Mouse (Mus musculus) G1E (cell line): ENCODE measurements around the gene Rbms1. TPM values are rescaled to one million over a fixed set of nuclear protein-coding genes. Genes with fewer than 3 reads are reported as not detected.
"Not testable (repeated sequence)": the region's sequence is repeated elsewhere in the genome, so short reads cannot be mapped to it uniquely, and the experiment has no call there.

Experiments used
- ATAC-seq: 2 replicates; pipeline ENCODE4 v1.8.0; 2016; ENCODE audit warnings: mild to moderate bottlenecking; ENCODE audit not compliant: insufficient number of reproducible peaks, poor library complexity, low FRiP score, severe bottlenecking; ENCODE audit errors: extremely low read depth
- DNase-seq: peaks from one replicate; pipeline ENCODE4 v3.0.0; 2012; ENCODE audit warnings: low spot score
- H3K27me3 ChIP-seq: 2 replicates; pipeline ENCODE4 v1.6.1; 2012; ENCODE audit warnings: mild to moderate bottlenecking, low read length, inconsistent platforms; ENCODE audit not compliant: insufficient read depth
- H3K36me3 ChIP-seq: replicated peaks from 2 replicates; pipeline ENCODE3; 2012; ENCODE audit warnings: mild to moderate bottlenecking, inconsistent platforms
- H3K4me1 ChIP-seq: 2 replicates; pipeline ENCODE4 v1.6.1; 2012; ENCODE audit warnings: low read depth, low read length, inconsistent platforms, mixed read lengths; ENCODE audit not compliant: insufficient read depth
- H3K4me3 ChIP-seq: 2 replicates; pipeline ENCODE4 v1.5.1; 2012; ENCODE audit warnings: low read depth, mild to moderate bottlenecking, inconsistent platforms, low read length, moderate library complexity, mixed read lengths
- H3K9me3 ChIP-seq: replicated peaks from 2 replicates; pipeline ENCODE4 v1.6.1; 2012; ENCODE audit warnings: inconsistent platforms
- CTCF ChIP-seq: IDR thresholded peaks from 2 replicates; pipeline ENCODE4 v1.5.1; 2012; ENCODE audit warnings: low read depth, low read length, inconsistent platforms, mixed read lengths
- GATA1 ChIP-seq: IDR thresholded peaks from 2 replicates; pipeline ENCODE4 v1.6.1; 2012; ENCODE audit warnings: borderline replicate concordance, low read length, inconsistent platforms, mixed read lengths
- GATA2 ChIP-seq: IDR thresholded peaks from 2 replicates; pipeline ENCODE4 v1.6.1; 2012; ENCODE audit warnings: low read depth, low read length, inconsistent platforms, borderline replicate concordance
- POLR2AphosphoS5 ChIP-seq: IDR thresholded peaks from 2 replicates; pipeline ENCODE4 v1.6.1; 2012; ENCODE audit warnings: low read depth, low read length, inconsistent platforms; ENCODE audit not compliant: insufficient replicate concordance
- TAL1 ChIP-seq: conservative IDR thresholded peaks from 2 replicates; pipeline ENCODE4 v1.6.1; 2012; ENCODE audit warnings: low read depth, low read length, inconsistent platforms, mixed read lengths
- polyA plus RNA-seq: library from polyadenylated mRNA; stranded (reverse); fragments of >175 nt; gene quantifications from 2 replicates; pipeline ENCODE4 v1.2.3, GENCODE M21; 2012
- total RNA-seq, 2 experiments: library from RNA; stranded (forward) in 1 of 2; stranded (reverse) in 1 of 2; fragments of 200-1000 nt in 1 of 2; fragments of >200 nt in 1 of 2; fragmentation: Nextera tagmentation in 1 of 2; gene quantifications; 2 replicates each; pipeline ENCODE4 v1.2.3; 2014 to 2017

The Rbms1 gene
- total and polyA plus RNA-seq, 3 experiments = 61.7 to 109 (median 99.6) TPM

- Histone ChIP-seq H3K4me1 (peaks cover 95% of the 10 kb centered on the region), H3K36me3 (peaks cover 35% of the 10 kb centered on the region), H3K9me3 (no peaks in the 10 kb centered on the region), H3K4me3 (no peak overlapping the region), H3K27me3 (no peaks in the 10 kb centered on the region)
- ATAC-seq (no peak), DNase-seq (no peak)
- TF ChIP-seq GATA1 (no peak), POLR2AphosphoS5 (no peak), TAL1 (no peak), CTCF (no peak), GATA2 (no peak)
These were observed 122.1 kb downstream of the Rbms1 start for GRCm38 (mm10) chr2:60840922-60841321.

GRCm38 (mm10) chr2:60839498-60839897 is 123.5 kb downstream of the Rbms1 start:
- Histone ChIP-seq H3K4me1 (peaks cover 87% of the 10 kb centered on the region), H3K4me3 (no peak overlapping the region; the same call in 1 of the 2 replicates), H3K27me3 (no peaks in the 10 kb centered on the region), H3K9me3 (no peaks in the 10 kb centered on the region), H3K36me3 (peaks cover 41% of the 10 kb centered on the region)
- no peak for TF ChIP-seq GATA2
- peak; percentile 81 for TF ChIP-seq TAL1
- DNase-seq (no peak), ATAC-seq (peak; percentile 61)

GRCm38 (mm10) chr2:60838856-60839255 is 124.1 kb downstream of the Rbms1 start:
- H3K27me3 ChIP-seq = no peaks in the 10 kb centered on the region
- TF ChIP-seq POLR2AphosphoS5 (no peak), CTCF (no peak), GATA2 (no peak), GATA1 (no peak), TAL1 (no peak)
- H3K36me3 ChIP-seq = peaks cover 45% of the 10 kb centered on the region
- no peaks in the 10 kb centered on the region for H3K9me3 ChIP-seq
- H3K4me1 ChIP-seq = peaks cover 82% of the 10 kb centered on the region
- no peak overlapping the region; the same call in 1 of the 2 replicates for H3K4me3 ChIP-seq
- ATAC-seq = no peak
- no peak for DNase-seq

GRCm38 (mm10) chr2:60837616-60838015 is 125.4 kb downstream of the Rbms1 start:
- DNase-seq (no peak), ATAC-seq (no peak)
- TF ChIP-seq GATA2 (no peak), GATA1 (no peak)
- H3K4me3 ChIP-seq = no peak overlapping the region
- H3K27me3 ChIP-seq = no peaks in the 10 kb centered on the region
- H3K36me3 ChIP-seq = peaks cover 56% of the 10 kb centered on the region
- H3K4me1 ChIP-seq = peaks cover 76% of the 10 kb centered on the region
- H3K9me3 ChIP-seq = no peaks in the 10 kb centered on the region

GRCm38 (mm10) chr2:60836237-60836636 is 126.8 kb downstream of the Rbms1 start:
- no peak for ATAC-seq
- Histone ChIP-seq H3K36me3 (peaks cover 59% of the 10 kb centered on the region), H3K27me3 (no peaks in the 10 kb centered on the region)

GRCm38 (mm10) chr2:60834293-60834692 is 128.7 kb downstream of the Rbms1 start:
- Histone ChIP-seq H3K4me1 (peaks cover 60% of the 10 kb centered on the region), H3K36me3 (peaks cover 63% of the 10 kb centered on the region), H3K4me3 (no peak overlapping the region), H3K9me3 (no peaks in the 10 kb centered on the region), H3K27me3 (no peaks in the 10 kb centered on the region)
- DNase-seq (no peak), ATAC-seq (no peak)
- TF ChIP-seq GATA2 (no peak), GATA1 (no peak), TAL1 (no peak), CTCF (no peak), POLR2AphosphoS5 (no peak)

More at GRCm38 (mm10) chr2:60836237-60836636, 126.8 kb downstream of the Rbms1 start:
- Histone ChIP-seq H3K9me3 (no peaks in the 10 kb centered on the region), H3K4me1 (peaks cover 72% of the 10 kb centered on the region), H3K4me3 (no peak overlapping the region; the same call in 1 of the 2 replicates)
- no peak for DNase-seq
- TF ChIP-seq GATA2 (no peak), POLR2AphosphoS5 (no peak)

GRCm38 (mm10) chr2:60832254-60832653 is 130.7 kb downstream of the Rbms1 start:
- Histone ChIP-seq H3K9me3 (no peaks in the 10 kb centered on the region), H3K36me3 (peaks cover 63% of the 10 kb centered on the region), H3K4me1 (peaks cover 56% of the 10 kb centered on the region), H3K27me3 (no peaks in the 10 kb centered on the region), H3K4me3 (no peak overlapping the region)
- ATAC-seq (no peak), DNase-seq (no peak)
- TF ChIP-seq CTCF (no peak), GATA2 (no peak), GATA1 (no peak), POLR2AphosphoS5 (no peak), TAL1 (no peak)

- H3K27me3 ChIP-seq, DNase-seq, H3K9me3 ChIP-seq, ATAC-seq, H3K4me3 ChIP-seq: not testable (repeated sequence)
- Histone ChIP-seq H3K4me1 (peaks cover 54% of the 10 kb centered on the region), H3K36me3 (peaks cover 61% of the 10 kb centered on the region)
These were observed 132.5 kb downstream of the Rbms1 start for GRCm38 (mm10) chr2:60830464-60830863.
